In the genomic region with DNA sequence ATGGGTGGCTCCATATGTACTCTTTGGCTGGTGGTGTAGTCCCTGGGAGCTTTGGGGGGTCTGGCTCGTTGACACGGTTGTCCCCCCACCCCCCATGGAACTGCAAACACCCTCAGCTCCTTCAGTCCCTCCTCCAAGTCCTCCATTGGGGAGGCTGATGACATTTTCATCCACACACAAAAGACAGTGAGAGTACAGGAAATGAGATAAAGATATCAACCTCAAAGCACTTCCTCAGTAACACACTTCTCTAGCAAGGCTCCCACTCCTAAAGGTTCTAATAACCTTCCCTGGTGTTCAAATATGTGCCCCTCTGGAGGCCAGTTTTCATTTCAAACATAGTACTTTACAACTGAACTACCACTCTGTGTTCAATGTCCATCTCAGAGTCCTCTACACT, we compare ENCODE assay signal across 16 mouse cellular contexts.
"Had no signal": no experiment of that assay in that cellular context is flagged by ENCODE, and none has a peak within 500 bp of the region (broad histone marks: within the 10 kb centered on the region; RNA-seq: fewer than 3 reads in every experiment).

No protein-coding gene starts in this region.

- H3K4me1 ChIP-seq: liver, embryonic 13.5 days; midbrain, embryonic 10.5 days; neural tube, embryonic 13.5 days; stomach, embryonic 15.5 days had no signal

- H3K36me3 ChIP-seq: liver, embryonic 13.5 days; midbrain, embryonic 10.5 days; neural tube, embryonic 13.5 days; stomach, embryonic 15.5 days had no signal

- H3K27me3 ChIP-seq: liver, embryonic 13.5 days; megakaryocyte, embryonic 14.5 days; neural tube, embryonic 13.5 days; stomach, embryonic 15.5 days had no signal

- H3K4me3 ChIP-seq: liver, embryonic 13.5 days; megakaryocyte, embryonic 14.5 days; midbrain, embryonic 10.5 days; neural tube, embryonic 13.5 days; stomach, embryonic 15.5 days had no signal

- H3K27ac ChIP-seq: liver, embryonic 13.5 days; macrophage; midbrain, embryonic 10.5 days; neural tube, embryonic 13.5 days; stomach, embryonic 15.5 days had no signal

- ATAC-seq: lung, postnatal 0 days had no signal

- H3K9ac ChIP-seq: liver, embryonic 13.5 days; lung, embryonic 14.5 days; neural tube, embryonic 13.5 days; stomach, embryonic 15.5 days had no signal

- H3K9me3 ChIP-seq: liver, embryonic 13.5 days; megakaryocyte, embryonic 14.5 days; midbrain, embryonic 10.5 days; neural tube, embryonic 13.5 days; stomach, embryonic 15.5 days had no signal

- DNase-seq: kidney, adult 9 months; kidney, postnatal 14 days; kidney, postnatal 4 days; liver, embryonic 13.5 days; lung, embryonic 14.5 days; midbrain, embryonic 14.5 days; retina, postnatal 1 day; right cerebral cortex, postnatal 25 days; spleen, adult 18-20 months; thymus, postnatal 25 days had no signal
